Mouse (Mus musculus): Measurements from ENCODE around the gene Abcd4.

DNA sequence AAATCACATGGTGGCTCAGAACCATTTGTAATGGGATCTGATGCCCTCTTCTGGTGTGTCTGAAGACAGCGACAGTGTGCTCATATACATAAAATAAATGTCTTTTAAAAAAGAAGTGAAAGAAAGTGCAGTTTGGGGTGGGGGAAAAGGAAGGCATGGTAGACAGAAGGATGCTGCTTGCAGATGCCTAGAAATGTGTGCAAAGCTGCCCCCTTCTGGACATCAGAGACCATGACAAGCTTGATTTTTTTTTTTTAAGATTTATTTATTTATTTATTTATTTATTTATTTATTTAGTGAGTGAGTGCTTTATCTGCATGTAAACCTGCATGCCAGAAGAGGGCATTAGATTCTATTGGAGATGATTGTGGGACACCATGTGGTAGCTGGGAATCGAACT lies 35.9 kb downstream of the Abcd4 start:
- TF ChIP-seq CTCF (IDR thresholded peaks at IDR 0.05; ENCODE audit: low read depth) (no peak), EP300 (IDR thresholded peaks at IDR 0.05; ENCODE audit: low read depth) (no peak)

All from heart, postnatal 0 days (tissue).